Mouse (Mus musculus) olfactory bulb, adult 2 months (tissue): ENCODE data around the gene Efhd2. TPM values are rescaled to one million over a fixed set of nuclear protein-coding genes. Genes with fewer than 3 reads are reported as not detected.

Source experiments
- H3K27ac ChIP-seq: fragments of 200-500 bp; 2 replicates; pipeline ENCODE4 v1.5.1; 2012; ENCODE audit warnings: low read depth, low read length; ENCODE audit not compliant: insufficient read depth
- H3K4me1 ChIP-seq: fragments of 200-500 bp; 2 replicates; pipeline ENCODE4 v1.6.1; 2012; ENCODE audit warnings: low read length; ENCODE audit not compliant: control insufficient read depth, insufficient read depth
- H3K4me3 ChIP-seq: fragments of 200-500 bp; 2 replicates; pipeline ENCODE4 v1.5.1; 2012; ENCODE audit warnings: mild to moderate bottlenecking, low read depth, low read length, moderate library complexity; ENCODE audit not compliant: insufficient read depth
- CTCF ChIP-seq: fragments of 200-500 bp; IDR thresholded peaks from 2 replicates; pipeline ENCODE4 v1.5.1; 2012; ENCODE audit warnings: low read depth, mild to moderate bottlenecking, low read length, moderate library complexity; ENCODE audit not compliant: insufficient read depth
- POLR2A ChIP-seq: fragments of 200-500 bp; IDR thresholded peaks from 2 replicates; pipeline ENCODE4 v1.6.1; 2012; ENCODE audit warnings: mild to moderate bottlenecking, low read depth, low read length, moderate library complexity; ENCODE audit not compliant: insufficient read depth
- WGBS: fragments of 180-500 bp; shearing (Covaris S2); methylation state at CpG from one replicate; pipeline ENCODE4 v1.1.7; 2018; 5-methylcytosine and 5-hydroxymethylcytosine counted together
- polyA plus RNA-seq: library from polyadenylated mRNA; stranded (reverse); fragments of >200 nt; gene quantifications from 2 replicates; pipeline ENCODE4 v1.2.4, GENCODE M21; 2012; ENCODE audit warnings: low replicate concordance; ENCODE audit not compliant: missing spikeins, insufficient read depth, insufficient read length

The Efhd2 gene
- not detected in 2 replicates for polyA plus RNA-seq

- H3K4me3 ChIP-seq: peak within 1 kb of the TSS; percentile 87
- under 1% methylated on average over 73 of the region's 73 CpGs for WGBS
- H3K27ac ChIP-seq: peak within 1 kb of the TSS; percentile 34
- TF ChIP-seq POLR2A (peak; percentile 93), CTCF (no peak)
- H3K4me1 ChIP-seq: peaks cover 47% of the 10 kb centered on the region
Observed at GRCm38 (mm10) chr4:141874601-141875460, at the start of gene Efhd2. Gene Efhd2, minus strand, starts transcription at chr4:141874920.

- TF ChIP-seq CTCF (no peak), POLR2A (no peak)
- WGBS: 78% methylated on average over 11 of the region's 11 CpGs
- Histone ChIP-seq H3K4me1 (peaks cover 7% of the 10 kb centered on the region), H3K4me3 (no peak overlapping the region), H3K27ac (no peak overlapping the region)
Observed at GRCm38 (mm10) chr4:141923961-141924360, 49.2 kb upstream of the Efhd2 start.

GRCm38 (mm10) chr4:141920391-141920790 lies 45.7 kb upstream of the Efhd2 start:
- Histone ChIP-seq H3K4me3 (no peak overlapping the region), H3K4me1 (peaks cover 8% of the 10 kb centered on the region), H3K27ac (no peak overlapping the region)
- TF ChIP-seq POLR2A: no peak
- no peak for TF ChIP-seq CTCF
- WGBS: 85% methylated on average over 10 of the region's 10 CpGs

GRCm38 (mm10) chr4:141917735-141918419 lies 43.2 kb upstream of the Efhd2 start:
- Histone ChIP-seq H3K4me3 (no peak overlapping the region), H3K4me1 (peaks cover 8% of the 10 kb centered on the region), H3K27ac (no peak overlapping the region)
- TF ChIP-seq POLR2A (no peak), CTCF (no peak)
- 68% methylated on average over 7 of the region's 7 CpGs for WGBS

- WGBS: 52% methylated on average over 7 of the region's 7 CpGs
- Histone ChIP-seq H3K4me3 (no peak overlapping the region), H3K4me1 (peaks cover 8% of the 10 kb centered on the region), H3K27ac (no peak overlapping the region)
- no peak for TF ChIP-seq CTCF
- no peak for TF ChIP-seq POLR2A
Observed at GRCm38 (mm10) chr4:141914040-141914439, 39.3 kb upstream of the Efhd2 start.

- TF ChIP-seq CTCF (no peak), POLR2A (no peak)
- WGBS: 88% methylated on average over 13 of the region's 13 CpGs
- Histone ChIP-seq H3K27ac (no peak overlapping the region), H3K4me3 (no peak overlapping the region), H3K4me1 (peaks cover 6% of the 10 kb centered on the region)
Observed at GRCm38 (mm10) chr4:141913201-141913993, 38.7 kb upstream of the Efhd2 start.

GRCm38 (mm10) chr4:141904710-141905109 lies 30.0 kb upstream of the Efhd2 start:
- Histone ChIP-seq H3K4me3 (no peak overlapping the region), H3K4me1 (peaks cover 9% of the 10 kb centered on the region), H3K27ac (no peak overlapping the region)
- WGBS: 95% methylated on average over 9 of the region's 9 CpGs
- no peak for TF ChIP-seq POLR2A
- no peak for TF ChIP-seq CTCF

GRCm38 (mm10) chr4:141902479-141902858 lies 27.7 kb upstream of the Efhd2 start:
- TF ChIP-seq POLR2A (no peak), CTCF (no peak)
- no peak overlapping the region for H3K4me3 ChIP-seq
- no peak overlapping the region for H3K27ac ChIP-seq
- WGBS: 74% methylated on average over 8 of the region's 8 CpGs
- H3K4me1 ChIP-seq: peaks cover 26% of the 10 kb centered on the region
